Mouse (Mus musculus): ENCODE measurements around the gene Srsf2.
"Not testable (repeated sequence)": the region's sequence is repeated elsewhere in the genome, so short reads cannot be mapped to it uniquely, and the experiment has no call there.

Srsf2 gene

GRCm38 (mm10) chr11:116853512-116853928, 626 bp upstream of the Srsf2 start:
- DNase-seq (ENCODE audit: low read depth, low spot score), result peak; percentile 95

- peak; percentile 62 for DNase-seq (ENCODE audit: low read depth, low spot score)
These were observed 503 bp downstream of the Srsf2 start, which contains the start of gene Mfsd11 for GRCm38 (mm10) chr11:116852291-116852890. Mfsd11 (plus strand) TSS chr11:116852440.

GRCm38 (mm10) chr11:116851576-116852290, 1.2 kb downstream of the Srsf2 start:
- DNase-seq (ENCODE audit: low read depth, low spot score), result no peak

- no peak for DNase-seq (ENCODE audit: low read depth, low spot score)
These were observed 1.9 kb downstream of the Srsf2 start for GRCm38 (mm10) chr11:116850833-116851477.

- no peak for DNase-seq (ENCODE audit: low read depth, low spot score)
These were observed 2.8 kb downstream of the Srsf2 start for GRCm38 (mm10) chr11:116850085-116850484.

GRCm38 (mm10) chr11:116849587-116849986, 3.3 kb downstream of the Srsf2 start:
- DNase-seq (ENCODE audit: low read depth, low spot score), result no peak

GRCm38 (mm10) chr11:116848877-116849178, 4.1 kb downstream of the Srsf2 start:
- not testable (repeated sequence) for DNase-seq (ENCODE audit: low read depth, low spot score)

- DNase-seq (ENCODE audit: low read depth, low spot score), result no peak
These were observed 4.6 kb downstream of the Srsf2 start for GRCm38 (mm10) chr11:116848086-116848876.

GRCm38 (mm10) chr11:116847187-116848085, 5.5 kb downstream of the Srsf2 start:
- DNase-seq (ENCODE audit: low read depth, low spot score), result no peak

GRCm38 (mm10) chr11:116846593-116847181, 6.2 kb downstream of the Srsf2 start:
- DNase-seq (ENCODE audit: low read depth, low spot score), result no peak

- peak; percentile 99 for DNase-seq (ENCODE audit: low read depth, low spot score)
These were observed 9.3 kb downstream of the Srsf2 start, which contains the start of the genes Mettl23 and Jmjd6 for GRCm38 (mm10) chr11:116843261-116844233. Mettl23 (plus strand) TSS chr11:116843278. Jmjd6 (minus strand) TSS chr11:116843449.

- DNase-seq (ENCODE audit: low read depth, low spot score), result peak; percentile 54
These were observed 10.2 kb downstream of the Srsf2 start for GRCm38 (mm10) chr11:116842531-116843260.

- DNase-seq (ENCODE audit: low read depth, low spot score), result no peak
These were observed 12.1 kb downstream of the Srsf2 start for GRCm38 (mm10) chr11:116840748-116841147.

- DNase-seq (ENCODE audit: low read depth, low spot score), result no peak
These were observed 13.3 kb downstream of the Srsf2 start for GRCm38 (mm10) chr11:116839601-116840000.

GRCm38 (mm10) chr11:116838936-116839335, 14.0 kb downstream of the Srsf2 start:
- peak; percentile 86 for DNase-seq (ENCODE audit: low read depth, low spot score)

- no peak for DNase-seq (ENCODE audit: low read depth, low spot score)
These were observed 15.5 kb downstream of the Srsf2 start for GRCm38 (mm10) chr11:116837441-116837840.

GRCm38 (mm10) chr11:116836283-116836682, 16.6 kb downstream of the Srsf2 start:
- DNase-seq (ENCODE audit: low read depth, low spot score), result no peak

GRCm38 (mm10) chr11:116834954-116835353, 17.9 kb downstream of the Srsf2 start:
- no peak for DNase-seq (ENCODE audit: low read depth, low spot score)
